In the genomic region with DNA sequence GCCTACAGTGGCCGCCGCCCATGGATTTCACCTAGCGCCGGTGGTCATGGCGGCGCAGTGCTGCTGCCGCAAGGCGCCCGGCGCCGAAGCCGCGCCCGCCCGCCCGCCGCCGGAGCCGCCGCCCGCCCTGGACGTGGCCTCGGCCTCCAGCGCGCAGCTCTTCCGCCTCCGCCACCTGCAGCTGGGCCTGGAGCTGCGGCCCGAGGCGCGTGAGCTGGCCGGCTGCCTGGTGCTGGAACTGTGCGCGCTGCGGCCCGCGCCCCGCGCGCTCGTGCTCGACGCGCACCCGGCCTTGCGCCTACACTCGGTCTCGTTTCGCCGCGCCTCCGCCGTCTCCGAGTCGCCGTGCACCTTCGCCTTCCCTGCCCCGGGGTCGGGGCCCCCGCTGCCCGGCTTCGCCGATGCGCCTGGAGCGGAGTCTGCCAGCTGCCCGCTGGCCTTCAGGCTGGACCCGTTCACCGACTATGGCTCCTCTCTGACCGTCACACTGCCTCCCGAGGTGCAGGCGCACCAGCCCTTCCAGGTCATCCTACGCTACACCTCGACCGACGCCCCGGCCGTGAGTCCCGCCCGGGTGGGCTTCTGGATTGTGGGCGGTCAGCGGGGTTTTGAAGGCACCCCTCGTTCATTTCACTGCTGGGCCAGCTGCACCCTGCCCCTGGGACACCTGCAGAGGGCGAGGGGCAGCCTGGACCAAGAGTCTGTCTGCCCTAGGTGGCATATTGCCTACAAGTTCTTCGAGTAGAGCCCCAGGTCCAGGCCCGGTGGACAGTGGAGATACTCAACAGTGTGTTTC, we compare ENCODE assay signal across 7 mouse cellular contexts. TPM values are rescaled to one million over a fixed set of nuclear protein-coding genes. Genes with fewer than 3 reads are reported as not detected.
A peak's percentile ranks its signal among the peaks of the same experiment; 100 is the strongest.
DNase-seq lines count a peak whose midpoint lies in the region; ATAC-seq lines count a peak whose summit lies in the region.

No protein-coding gene starts in this region.

- H3K4me3 ChIP-seq in intestine, embryonic 16.5 days (ENCODE audit: low read length) = peak overlapping the region; percentile 82
- H3K4me3 ChIP-seq in limb, embryonic 13.5 days = peak overlapping the region; percentile 82
- peak overlapping the region; percentile 78 for H3K4me3 ChIP-seq in midbrain, embryonic 14.5 days (replicated peaks; ENCODE audit: low read depth, low read length)

- H3K27ac ChIP-seq in intestine, embryonic 16.5 days (ENCODE audit: low read length) = peak overlapping the region; percentile 95
- H3K27ac ChIP-seq in limb, embryonic 13.5 days = peak overlapping the region; percentile 92
- peak overlapping the region; percentile 95 for H3K27ac ChIP-seq in midbrain, embryonic 14.5 days (replicated peaks; ENCODE audit: low read depth, low read length)

- DNase-seq in ZHBTc4 (ENCODE audit: low read depth, low spot score) = peak; percentile 71
- peak; percentile 88 to 91 for DNase-seq in cerebellum, postnatal 25 days
- peak; percentile 75 for DNase-seq in gastrocnemius, postnatal 10 days
- peak; percentile 82 for DNase-seq in midbrain, embryonic 14.5 days
- peak; percentile 56 to 82 for DNase-seq in spleen, postnatal 4 days (ENCODE audit: low spot score in 2 of 2)

- H3K36me3 ChIP-seq in intestine, embryonic 16.5 days (ENCODE audit: control insufficient read depth, insufficient read depth, low read length) = peaks cover 5% of the 10 kb centered on the region
- peaks cover 24% of the 10 kb centered on the region for H3K36me3 ChIP-seq in limb, embryonic 13.5 days
- peaks cover 24% of the 10 kb centered on the region for H3K36me3 ChIP-seq in midbrain, embryonic 14.5 days (ENCODE audit: control insufficient read depth, insufficient read depth, low read length)

- H3K9me3 ChIP-seq in intestine, embryonic 16.5 days (ENCODE audit: control insufficient read depth, low read length) = no peaks in the 10 kb centered on the region
- no peaks in the 10 kb centered on the region for H3K9me3 ChIP-seq in limb, embryonic 13.5 days
- no peaks in the 10 kb centered on the region for H3K9me3 ChIP-seq in midbrain, embryonic 14.5 days (ENCODE audit: control insufficient read depth, low read length)

- under 1% methylated on average over 81 of the region's 85 CpGs for WGBS in intestine, embryonic 16.5 days
- 1% methylated on average over 70 of the region's 85 CpGs for WGBS in limb, embryonic 13.5 days
- WGBS in midbrain, embryonic 14.5 days = under 1% methylated on average over 68 of the region's 85 CpGs

- H3K4me2 ChIP-seq in intestine, embryonic 16.5 days (ENCODE audit: low read depth, low read length) = peak overlapping the region; percentile 59
- H3K4me2 ChIP-seq in limb, embryonic 13.5 days (replicated peaks) = peak overlapping the region; percentile 96
- peak overlapping the region; percentile 94 for H3K4me2 ChIP-seq in midbrain, embryonic 14.5 days (ENCODE audit: low read length)

- H3K9ac ChIP-seq in intestine, embryonic 16.5 days (ENCODE audit: low read depth, low read length) = peak overlapping the region; percentile 94
- peak overlapping the region; percentile 83 for H3K9ac ChIP-seq in limb, embryonic 13.5 days
- peak overlapping the region; percentile 97 for H3K9ac ChIP-seq in midbrain, embryonic 14.5 days (replicated peaks; ENCODE audit: low read length)

- peak; percentile 24 for ATAC-seq in intestine, embryonic 16.5 days
- ATAC-seq in limb, embryonic 13.5 days (ENCODE audit: low FRiP score, low read depth) = peak; percentile 38
- ATAC-seq in midbrain, embryonic 14.5 days (ENCODE audit: low FRiP score, low TSS enrichment) = peak; percentile 39

- no peaks in the 10 kb centered on the region for H3K27me3 ChIP-seq in intestine, embryonic 16.5 days (replicated peaks; ENCODE audit: control insufficient read depth, insufficient read depth, low read length)
- H3K27me3 ChIP-seq in limb, embryonic 13.5 days = 0 out of 2 replicates have a peak, but pooled peaks cover 2% of the 10 kb centered on the region
- 0 out of 2 replicates have a peak, but pooled peaks cover 5% of the 10 kb centered on the region for H3K27me3 ChIP-seq in midbrain, embryonic 14.5 days (ENCODE audit: control insufficient read depth, insufficient read depth, low read length)

- peaks cover 27% of the 10 kb centered on the region for H3K4me1 ChIP-seq in intestine, embryonic 16.5 days (ENCODE audit: control insufficient read depth, insufficient read depth, low read length)
- peaks cover 47% of the 10 kb centered on the region for H3K4me1 ChIP-seq in limb, embryonic 13.5 days
- H3K4me1 ChIP-seq in midbrain, embryonic 14.5 days (ENCODE audit: control insufficient read depth, insufficient read depth, low read length) = peaks cover 36% of the 10 kb centered on the region

RNA-seq across cellular contexts. Expression of a gene that starts 0.5 kb away (rescaled TPM):
- 10 to 100 TPM; 61.4 to 62.3 TPM for total RNA-seq in gastrocnemius, postnatal 10 days (2021)
- 14.3 and 22.2 TPM in 2 replicates for polyA plus RNA-seq in intestine, embryonic 16.5 days (2015; fragmentation: Nextera tagmentation; extraction: Ambion mirVana)
- polyA plus RNA-seq in limb, embryonic 13.5 days (2015; fragmentation: Nextera tagmentation; extraction: Ambion mirVana) = 33.3 and 33.4 TPM in 2 replicates
- polyA plus RNA-seq in midbrain, embryonic 14.5 days (2014; fragmentation: Nextera tagmentation; extraction: Ambion mirVana) = 26.8 and 34.9 TPM in 2 replicates

RNA-seq across cellular contexts. Expression of a gene that starts 4.3 kb away (rescaled TPM):
- 10 to 100 TPM; 21.6 to 25.5 TPM for total RNA-seq in gastrocnemius, postnatal 10 days (2021)
- polyA plus RNA-seq in intestine, embryonic 16.5 days (2015; fragmentation: Nextera tagmentation; extraction: Ambion mirVana) = 13.3 and 14.3 TPM in 2 replicates
- polyA plus RNA-seq in limb, embryonic 13.5 days (2015; fragmentation: Nextera tagmentation; extraction: Ambion mirVana) = 11.9 and 12.4 TPM in 2 replicates
- polyA plus RNA-seq in midbrain, embryonic 14.5 days (2014; fragmentation: Nextera tagmentation; extraction: Ambion mirVana) = 14.2 and 14.4 TPM in 2 replicates

RNA-seq across cellular contexts. Expression of a gene that starts 8.4 kb away (rescaled TPM):
- under 1 TPM; 0.27 to 0.28 TPM for total RNA-seq in gastrocnemius, postnatal 10 days (2021)
- polyA plus RNA-seq in intestine, embryonic 16.5 days (2015; fragmentation: Nextera tagmentation; extraction: Ambion mirVana) = 0.06 and 0.13 TPM in 2 replicates
- 0.36 and 0.43 TPM in 2 replicates for polyA plus RNA-seq in limb, embryonic 13.5 days (2015; fragmentation: Nextera tagmentation; extraction: Ambion mirVana)
- 1.6 and 2.6 TPM in 2 replicates for polyA plus RNA-seq in midbrain, embryonic 14.5 days (2014; fragmentation: Nextera tagmentation; extraction: Ambion mirVana)

RNA-seq across cellular contexts. Expression of a gene that starts 23.1 kb away (rescaled TPM):
- 1 to 10 TPM; 5.5 to 7.9 TPM for total RNA-seq in gastrocnemius, postnatal 10 days (2021)
- polyA plus RNA-seq in intestine, embryonic 16.5 days (2015; fragmentation: Nextera tagmentation; extraction: Ambion mirVana) = 31.1 and 32.1 TPM in 2 replicates
- polyA plus RNA-seq in limb, embryonic 13.5 days (2015; fragmentation: Nextera tagmentation; extraction: Ambion mirVana) = 32.3 and 35.2 TPM in 2 replicates
- 52.6 and 56.1 TPM in 2 replicates for polyA plus RNA-seq in midbrain, embryonic 14.5 days (2014; fragmentation: Nextera tagmentation; extraction: Ambion mirVana)

RNA-seq across cellular contexts. Expression of a gene that starts 39.5 kb away (rescaled TPM):
- total RNA-seq in gastrocnemius, postnatal 10 days (2021) = under 1 TPM; 0.12 to 0.56 TPM
- 8.4 and 11.5 TPM in 2 replicates for polyA plus RNA-seq in intestine, embryonic 16.5 days (2015; fragmentation: Nextera tagmentation; extraction: Ambion mirVana)
- 0.20 and 0.56 TPM in 2 replicates for polyA plus RNA-seq in limb, embryonic 13.5 days (2015; fragmentation: Nextera tagmentation; extraction: Ambion mirVana)
- polyA plus RNA-seq in midbrain, embryonic 14.5 days (2014; fragmentation: Nextera tagmentation; extraction: Ambion mirVana) = 0.16 and 1.3 TPM in 2 replicates

Comparison
In these comparisons a context has a peak if more than half of its experiments do, and no peak if none do; other contexts are left out.
1. Peak in every context shown above with its lines: DNase-seq, ATAC-seq, H3K4me3 ChIP-seq and H3K27ac ChIP-seq.